Mouse (Mus musculus): ENCODE results near the gene E330021D16Rik.
"Not testable (repeated sequence)": the region's sequence is repeated elsewhere in the genome, so short reads cannot be mapped to it uniquely, and the experiment has no call there.

E330021D16Rik gene

DNA sequence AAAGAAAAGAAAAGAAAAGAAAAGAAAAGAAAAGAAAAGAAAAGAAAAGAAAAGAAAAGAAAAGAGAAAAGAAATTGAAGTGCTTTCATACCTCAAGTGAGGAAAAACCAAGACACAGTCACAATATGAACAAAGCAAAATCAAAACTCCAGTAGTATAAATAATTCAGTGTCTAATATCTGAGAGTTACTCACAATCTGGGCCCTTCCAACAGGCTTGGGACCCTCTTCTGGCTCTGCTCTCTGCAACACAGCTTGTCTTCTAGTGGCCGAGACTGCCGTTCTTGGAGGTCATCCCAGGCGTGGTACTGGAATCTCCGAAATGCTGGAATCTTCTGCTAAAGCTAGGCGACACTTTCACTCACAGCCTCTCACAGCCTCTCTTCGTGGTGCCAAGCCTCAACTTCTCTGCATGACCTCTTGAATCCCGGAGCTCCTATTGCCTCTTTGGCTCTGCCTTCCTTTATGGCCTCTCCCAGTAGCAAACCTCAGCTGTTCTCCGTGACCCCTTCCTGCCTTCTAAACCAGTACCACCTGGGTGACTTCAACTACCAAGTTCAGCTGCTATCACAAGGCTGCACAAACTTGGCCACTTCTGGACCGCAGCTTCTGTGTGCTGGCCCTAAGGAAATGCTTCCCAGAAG, at the start of gene E330021D16Rik:
E330021D16Rik (minus strand) TSS at position 437 of the 643 bp plus-strand sequence.
- DNase-seq (ENCODE audit: low spot score in 2 of 2) = no peak

DNA sequence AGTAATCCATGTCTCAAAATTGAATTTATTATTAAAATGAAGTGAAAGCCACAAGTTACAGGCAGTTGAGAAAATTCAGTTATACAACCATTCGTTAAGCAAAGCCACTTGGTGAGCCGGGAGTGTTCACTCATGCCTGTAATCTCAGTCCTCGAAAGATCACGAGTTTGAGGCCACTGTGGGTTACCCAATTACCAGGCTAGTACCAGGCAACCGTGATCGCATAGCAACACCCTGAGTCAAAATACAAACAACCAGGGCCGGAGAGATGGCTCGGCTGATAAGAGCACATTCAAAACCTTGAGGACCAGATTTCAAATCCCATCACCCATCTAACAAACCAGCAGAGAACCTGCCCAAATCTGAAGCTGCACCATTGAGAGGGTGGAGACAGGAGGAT, 49.7 kb upstream of the E330021D16Rik start:
- DNase-seq (ENCODE audit: low spot score in 2 of 2) = no peak

DNA sequence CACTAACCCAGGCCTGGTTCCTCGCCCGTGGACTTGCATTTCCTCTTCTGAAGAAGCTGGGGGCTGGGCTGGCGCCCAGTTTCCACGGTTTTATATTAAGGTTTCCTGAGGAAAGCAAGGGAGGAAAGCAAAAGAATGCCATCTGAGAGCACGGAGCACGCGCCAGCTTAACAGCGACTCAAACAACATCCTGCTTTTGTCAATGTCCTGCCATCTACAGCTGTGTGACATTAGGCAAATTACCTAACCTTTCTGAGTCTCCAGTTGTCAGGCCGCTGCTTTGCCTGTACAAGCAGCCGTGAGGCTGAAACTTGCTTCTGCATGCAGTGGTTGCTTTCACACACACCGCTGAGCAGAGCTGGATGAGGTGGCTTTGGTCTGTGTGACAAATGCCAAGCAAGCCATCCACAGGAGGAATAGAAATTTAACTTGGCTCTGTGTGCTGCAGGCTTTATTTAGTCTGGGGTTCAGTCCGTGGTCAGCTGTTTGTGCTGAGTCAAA, 48.8 kb upstream of the E330021D16Rik start:
- peak in 1 of 2 experiments; percentile 19 for DNase-seq (ENCODE audit: low spot score in 2 of 2)

DNA sequence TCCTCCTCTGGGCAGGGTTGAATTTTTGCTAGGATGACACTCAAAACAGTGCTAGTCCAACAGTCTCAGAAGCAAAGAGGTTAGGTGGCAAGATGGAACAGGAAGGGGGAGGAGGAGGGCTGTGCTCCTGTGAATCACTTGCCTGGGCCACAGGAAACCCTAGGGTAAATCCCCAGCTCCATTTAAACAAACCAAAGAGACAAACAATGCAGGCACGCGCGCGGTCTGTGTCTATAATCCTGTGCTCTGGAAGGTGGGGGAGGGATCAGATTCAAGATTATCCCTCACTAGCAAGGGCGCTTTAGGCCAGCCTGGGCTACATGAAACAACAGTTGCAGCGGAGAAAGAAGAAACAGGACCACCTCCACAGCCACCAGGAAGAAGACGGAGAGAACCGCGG, 48.1 kb upstream of the E330021D16Rik start:
- no peak for DNase-seq (ENCODE audit: low spot score in 2 of 2)

DNA sequence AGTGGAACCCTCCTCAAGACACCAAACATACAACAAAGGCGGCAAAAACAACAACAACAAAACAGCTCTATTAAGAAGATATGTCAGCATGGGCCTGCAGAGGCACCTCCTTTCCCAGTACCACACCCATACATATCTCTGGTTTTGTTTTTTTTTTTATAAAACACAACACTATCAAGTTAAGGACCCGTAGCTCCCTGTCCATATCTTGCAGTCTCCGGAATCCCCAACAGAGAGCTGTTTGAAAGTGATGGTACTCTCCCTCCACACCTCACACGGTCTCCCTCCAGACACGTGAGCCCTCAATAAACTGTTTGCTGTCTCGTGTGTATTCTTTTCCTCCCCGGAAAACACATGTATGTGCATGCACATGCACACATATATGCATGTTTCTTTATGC, 43.8 kb upstream of the E330021D16Rik start:
- no peak for DNase-seq (ENCODE audit: low spot score in 2 of 2)

DNA sequence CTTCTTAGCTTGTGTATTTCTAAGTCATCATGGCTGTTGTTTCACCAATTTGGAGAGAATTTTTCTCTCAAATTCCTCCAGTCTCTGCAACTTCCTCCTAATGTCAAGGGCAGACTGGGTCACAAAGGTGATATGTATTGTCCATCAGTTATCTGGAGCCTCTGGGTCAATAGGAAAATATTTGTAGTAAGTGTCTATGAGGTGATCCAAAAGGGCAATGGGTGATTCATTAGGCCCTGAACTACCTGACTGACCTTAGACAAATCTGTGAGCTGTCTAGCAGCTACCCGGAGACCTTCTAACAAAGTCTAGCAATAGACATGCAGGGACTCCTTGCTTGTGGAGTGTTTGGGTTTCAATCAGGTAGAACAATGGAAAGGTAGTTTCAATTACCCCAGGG, 40.9 kb upstream of the E330021D16Rik start:
- no peak for DNase-seq (ENCODE audit: low spot score in 2 of 2)

DNA sequence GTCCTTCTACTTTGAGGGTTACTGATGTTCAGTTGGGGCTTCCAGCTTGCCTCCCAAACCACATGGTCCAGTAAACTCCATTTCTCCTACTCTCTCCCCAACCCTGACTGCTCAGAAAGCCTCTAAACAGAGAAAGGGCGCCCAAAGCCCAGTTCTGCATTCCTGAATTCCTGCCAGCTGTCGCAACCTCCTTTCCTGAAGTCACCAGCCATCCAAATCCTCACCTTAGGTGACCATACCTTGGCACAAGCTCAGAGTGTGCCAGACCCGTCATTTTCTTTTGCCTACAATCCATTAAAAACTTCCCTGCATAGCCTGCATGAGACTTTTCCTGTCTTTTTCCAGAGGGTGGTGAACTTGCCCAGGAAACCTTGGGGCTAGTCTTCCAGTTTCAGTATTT, 40.3 kb upstream of the E330021D16Rik start:
- no peak for DNase-seq (ENCODE audit: low spot score in 2 of 2)

DNA sequence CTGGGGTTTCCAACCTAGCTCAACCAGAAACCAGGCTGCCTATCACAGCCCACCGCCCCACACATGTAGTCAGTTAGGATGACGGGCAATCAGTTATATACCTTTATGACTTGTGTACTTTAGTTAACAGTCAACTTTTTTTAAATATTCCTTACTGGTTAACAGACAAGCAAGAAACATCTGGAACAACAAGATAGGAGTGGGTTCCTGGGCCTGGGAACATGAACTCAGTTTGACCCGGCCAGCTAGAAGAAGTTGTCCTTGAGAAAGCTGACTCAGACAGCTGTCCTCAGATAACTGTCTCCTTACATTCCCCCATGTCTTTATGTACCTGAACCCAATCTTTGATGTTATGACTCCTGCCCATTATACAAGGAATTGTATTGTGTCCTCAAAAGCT, 37.3 kb upstream of the E330021D16Rik start:
- no peak for DNase-seq (ENCODE audit: low spot score in 2 of 2)

DNA sequence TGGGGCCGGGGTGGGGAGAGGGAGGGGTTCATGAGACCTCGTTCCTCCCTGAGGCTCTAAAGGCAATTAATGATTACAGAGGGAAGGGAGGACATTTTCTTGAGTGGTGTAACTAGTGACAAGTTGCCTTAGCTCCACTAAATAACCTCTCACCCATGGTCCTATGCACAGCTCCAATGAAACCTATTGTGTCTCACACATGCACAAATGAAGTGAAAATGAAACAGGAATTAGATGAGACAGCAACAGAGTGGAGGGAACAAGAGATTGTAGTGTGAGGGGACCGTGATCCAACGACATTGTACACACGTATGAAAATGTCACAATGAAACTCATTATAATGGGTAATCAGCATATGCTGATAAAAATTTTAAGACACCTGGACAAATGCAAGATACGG, 35.5 kb upstream of the E330021D16Rik start:
- no peak for DNase-seq (ENCODE audit: low spot score in 2 of 2)

DNA sequence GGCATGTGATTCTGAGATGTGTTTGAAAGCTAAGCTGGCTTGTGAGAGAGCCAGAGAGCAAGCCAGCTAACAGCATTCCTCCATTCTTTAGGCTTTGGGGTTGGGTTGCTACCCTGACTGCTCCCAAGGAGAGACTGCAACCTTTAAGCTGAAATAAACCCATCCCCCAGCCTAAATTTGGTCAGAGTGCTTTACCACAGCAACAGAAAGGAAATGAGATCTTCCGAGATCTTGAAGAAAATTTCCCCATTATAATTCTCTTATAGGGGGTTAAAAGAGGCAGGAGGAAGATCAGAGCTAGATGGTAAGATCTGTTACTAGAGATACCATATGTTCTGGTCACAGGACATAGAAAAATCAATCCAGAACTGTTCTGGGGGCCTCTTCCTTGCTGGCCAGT, 34.6 kb upstream of the E330021D16Rik start:
- DNase-seq (ENCODE audit: low spot score in 2 of 2) = no peak

DNA sequence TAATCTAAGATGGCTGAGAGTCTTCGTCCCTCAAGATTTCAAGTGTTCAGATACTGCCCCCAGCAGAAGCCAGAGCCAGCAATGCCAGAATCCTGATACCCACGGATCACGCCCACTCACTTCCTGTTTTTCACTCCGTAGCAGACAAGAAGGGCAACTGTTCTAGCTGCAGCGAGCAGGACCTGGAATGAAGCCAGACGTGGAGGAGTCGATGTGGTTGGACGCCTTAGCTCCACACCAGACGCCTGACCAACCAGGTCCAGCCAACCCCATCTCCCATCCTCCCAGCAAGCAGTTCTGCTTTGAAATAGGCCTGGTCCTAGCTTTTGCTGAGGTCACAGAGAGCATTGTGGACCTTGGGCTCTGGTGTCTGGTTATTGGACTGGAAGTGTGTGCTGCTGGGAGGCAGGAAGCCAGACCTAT, 33.9 kb upstream of the E330021D16Rik start:
- DNase-seq (ENCODE audit: low spot score in 2 of 2) = peak; percentile 37 to 59

DNA sequence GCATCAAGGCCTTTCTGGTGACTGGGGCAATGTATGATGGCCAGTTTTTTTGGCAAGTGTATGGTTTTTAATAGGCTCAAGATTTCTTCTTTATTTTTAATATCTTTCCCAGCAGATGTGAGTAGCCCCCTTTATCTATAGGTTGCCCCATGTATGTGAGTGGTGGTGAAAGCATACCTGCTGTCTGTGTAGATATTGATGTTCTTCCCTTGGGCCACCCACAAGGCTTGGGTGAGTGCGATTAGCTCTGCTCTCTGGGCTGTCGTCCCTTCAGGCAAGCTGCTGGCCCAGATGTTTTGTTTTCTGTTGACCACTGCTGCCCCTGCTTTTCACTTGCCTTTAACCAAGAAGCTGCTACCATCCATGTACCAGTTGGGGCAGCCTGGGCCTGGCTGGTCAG, 23.8 kb upstream of the E330021D16Rik start:
- DNase-seq (ENCODE audit: low spot score in 2 of 2) = not testable (repeated sequence)

DNA sequence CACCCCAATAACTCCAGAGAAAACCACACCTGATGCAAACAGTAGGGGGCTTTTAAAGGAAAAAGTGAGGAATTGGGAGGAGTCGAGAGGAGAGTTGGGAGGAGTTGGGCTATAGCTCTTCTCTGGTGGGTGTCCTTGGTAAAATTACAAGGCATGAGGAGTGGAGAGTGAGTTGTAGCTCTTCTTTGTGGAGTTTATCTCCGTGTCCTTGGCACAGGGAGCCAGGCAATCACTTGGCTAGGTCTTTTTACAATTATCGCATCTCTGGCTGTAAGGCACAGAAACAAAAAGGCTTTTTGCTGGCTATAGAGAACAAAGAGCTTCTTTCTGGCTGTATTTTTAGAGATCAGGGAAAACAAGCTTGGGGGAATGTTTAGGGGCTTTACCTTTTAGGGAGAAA, 20.8 kb upstream of the E330021D16Rik start:
- not testable (repeated sequence) for DNase-seq (ENCODE audit: low spot score in 2 of 2)

DNA sequence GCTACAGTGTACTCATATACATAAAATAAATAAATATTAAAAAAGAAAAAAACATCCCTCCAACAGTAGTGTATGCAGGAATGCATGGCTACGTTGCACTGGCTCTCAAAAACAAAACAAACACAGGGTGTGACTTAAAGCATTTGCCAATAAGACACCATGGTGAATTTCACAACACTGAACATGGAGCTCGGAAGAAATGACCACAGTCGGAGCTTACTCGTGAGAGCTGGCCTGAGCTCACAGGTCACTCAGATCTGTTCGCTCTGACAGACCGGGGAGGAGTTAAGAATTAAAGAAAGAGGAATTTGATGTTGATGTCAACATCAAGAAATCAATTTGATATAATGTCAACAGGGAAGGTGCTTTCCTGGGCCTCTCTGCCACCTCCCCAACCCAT, 18.2 kb upstream of the E330021D16Rik start:
- no peak for DNase-seq (ENCODE audit: low spot score in 2 of 2)

DNA sequence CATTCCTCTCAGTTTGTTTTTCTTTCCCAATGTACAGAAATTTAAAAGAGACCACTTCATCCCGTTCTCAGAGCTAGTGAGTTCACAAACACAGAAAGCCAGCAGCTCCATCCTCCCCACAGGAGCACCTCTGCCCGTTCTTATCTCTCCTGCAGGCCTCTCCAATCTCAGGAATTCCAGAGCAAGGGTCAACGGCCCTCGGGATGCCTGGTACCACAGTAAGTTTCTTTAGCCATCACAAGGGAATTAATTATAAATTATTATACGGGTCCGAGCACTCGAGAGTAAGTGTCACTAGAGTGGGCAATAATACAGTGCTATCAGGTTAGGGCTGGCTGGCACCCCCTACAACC, 16.5 kb upstream of the E330021D16Rik start:
- no peak for DNase-seq (ENCODE audit: low spot score in 2 of 2)

DNA sequence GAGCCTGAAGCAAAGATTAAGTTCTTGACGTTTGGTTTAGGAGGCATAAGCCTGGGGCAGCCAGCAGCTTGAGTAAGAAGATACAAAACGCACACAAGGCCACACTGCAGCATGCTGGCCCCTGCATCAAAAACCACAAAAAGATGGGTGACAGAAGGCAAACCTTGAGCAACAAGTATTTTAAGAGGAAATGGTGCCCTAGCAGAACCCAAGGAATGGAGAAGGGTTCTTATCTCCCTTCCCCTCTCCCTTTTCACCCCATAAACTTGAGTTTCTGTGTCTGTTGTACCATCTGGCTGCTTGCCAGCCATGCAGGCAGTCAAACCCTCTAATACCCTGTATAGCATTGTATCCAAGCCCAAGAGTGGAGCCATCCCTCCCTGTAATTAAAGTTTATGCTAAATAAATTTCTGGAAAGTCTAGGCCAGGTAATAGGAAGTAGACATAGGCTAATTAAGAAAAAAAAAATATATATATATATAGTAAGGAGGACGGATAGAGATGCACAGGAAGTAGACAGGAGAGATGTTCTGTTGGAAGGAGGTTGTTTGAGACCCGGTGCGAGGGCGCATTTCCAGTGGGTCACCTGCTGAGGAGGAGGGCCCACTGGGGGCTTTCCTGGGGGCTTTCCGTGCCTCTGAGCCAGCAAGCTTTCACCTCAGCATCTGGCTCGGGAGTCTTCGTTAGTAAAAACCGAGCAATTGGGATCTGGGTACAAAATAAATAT, 16.0 kb upstream of the E330021D16Rik start:
- no peak for DNase-seq (ENCODE audit: low spot score in 2 of 2)

DNA sequence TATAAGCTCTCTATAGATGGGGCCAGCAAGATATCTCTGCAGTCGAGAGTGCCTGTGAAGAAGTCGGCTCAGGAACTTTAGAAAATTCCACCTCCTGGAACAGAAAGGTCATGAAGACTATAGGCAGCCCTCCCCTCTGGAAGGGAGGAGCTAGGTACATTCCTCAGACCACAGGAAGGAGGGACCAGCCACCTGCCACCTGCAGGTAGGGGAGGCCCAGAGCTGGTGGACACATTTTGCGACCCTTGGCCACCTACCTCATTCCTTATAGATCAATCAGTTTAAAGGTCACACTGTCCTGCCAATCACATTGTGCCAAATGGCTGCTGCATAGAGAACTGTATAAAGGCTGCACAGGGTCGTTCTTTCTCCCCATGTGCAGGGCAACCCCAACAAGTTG, 14.1 kb upstream of the E330021D16Rik start:
- no peak for DNase-seq (ENCODE audit: low spot score in 2 of 2)

DNA sequence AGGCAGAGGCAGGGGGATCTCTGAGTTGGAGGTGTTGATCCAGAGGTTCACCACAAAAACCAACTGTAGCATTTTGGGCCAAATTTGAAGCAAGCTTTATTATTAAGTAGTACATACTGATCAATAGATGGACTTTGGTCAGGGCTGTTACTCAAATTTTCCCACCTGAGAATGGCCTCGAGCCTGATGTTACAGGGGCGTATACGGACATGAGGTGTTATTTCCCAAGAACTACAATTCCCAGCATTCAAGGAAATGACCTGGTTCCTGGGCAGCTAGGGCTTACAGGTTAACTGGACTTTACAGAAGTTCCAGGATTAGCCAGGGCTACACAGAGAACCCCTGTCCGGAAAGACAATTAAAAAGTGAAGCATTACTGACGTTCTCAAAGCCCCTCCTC, 13.0 kb upstream of the E330021D16Rik start:
- no peak for DNase-seq (ENCODE audit: low spot score in 2 of 2)

DNA sequence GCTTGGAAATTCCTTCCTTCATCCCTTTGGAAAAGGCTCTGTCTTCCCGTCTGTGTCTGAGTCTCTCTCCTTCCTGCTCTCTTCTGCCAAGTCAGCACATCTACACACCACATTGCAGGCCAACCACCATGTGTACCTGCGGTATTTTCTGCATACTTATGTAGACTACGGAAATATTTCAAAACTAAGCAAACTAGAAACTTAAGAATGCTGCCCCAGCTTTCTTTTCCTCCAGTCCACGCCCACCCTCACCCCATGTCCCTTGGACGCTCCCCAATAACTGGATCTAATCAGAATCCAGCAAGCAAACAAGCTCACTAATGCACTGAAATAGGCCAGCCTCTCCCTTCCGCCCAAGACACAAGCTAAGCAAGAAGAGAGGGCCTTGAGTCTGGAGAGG, 11.9 kb upstream of the E330021D16Rik start:
- DNase-seq (ENCODE audit: low spot score in 2 of 2) = no peak

DNA sequence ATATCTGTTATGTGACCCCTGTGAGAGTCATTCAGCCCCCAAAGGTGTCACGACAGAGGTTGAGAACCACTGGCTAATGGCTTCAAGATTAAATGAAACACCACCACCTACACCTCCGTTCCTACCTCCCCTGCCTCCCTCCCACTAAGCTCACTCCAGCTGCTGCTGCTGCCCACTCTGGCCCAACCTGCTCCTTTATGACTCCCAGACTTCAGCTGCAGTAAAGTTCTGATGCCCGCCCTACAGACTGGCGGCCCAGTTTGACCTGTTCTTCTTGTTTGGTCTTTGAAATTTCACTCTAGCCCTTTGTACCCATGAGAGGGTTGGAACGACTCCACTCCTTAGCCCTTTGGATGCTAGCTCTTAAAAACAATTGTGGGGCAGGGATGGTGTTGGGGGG, 10.6 kb upstream of the E330021D16Rik start:
- no peak for DNase-seq (ENCODE audit: low spot score in 2 of 2)

DNA sequence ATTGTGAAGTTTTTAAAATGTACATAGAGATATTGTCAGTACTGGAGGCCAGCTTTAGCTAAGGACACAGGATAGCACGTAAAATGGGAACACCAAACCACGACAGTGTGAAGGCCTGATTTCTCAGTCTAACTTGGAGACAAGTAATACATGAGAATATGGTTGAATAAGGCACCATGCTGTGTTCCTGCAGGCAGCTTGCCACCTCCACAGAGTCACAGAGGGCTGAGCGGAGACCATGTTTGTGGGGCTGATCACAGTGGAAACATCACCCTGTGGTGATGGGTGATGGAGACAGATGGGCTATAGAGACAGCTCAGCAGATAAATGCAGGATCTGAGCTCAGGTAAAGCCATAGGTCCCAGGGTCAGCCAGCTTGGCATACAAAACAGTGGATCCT, 8.8 kb upstream of the E330021D16Rik start:
- DNase-seq (ENCODE audit: low spot score in 2 of 2) = no peak

DNA sequence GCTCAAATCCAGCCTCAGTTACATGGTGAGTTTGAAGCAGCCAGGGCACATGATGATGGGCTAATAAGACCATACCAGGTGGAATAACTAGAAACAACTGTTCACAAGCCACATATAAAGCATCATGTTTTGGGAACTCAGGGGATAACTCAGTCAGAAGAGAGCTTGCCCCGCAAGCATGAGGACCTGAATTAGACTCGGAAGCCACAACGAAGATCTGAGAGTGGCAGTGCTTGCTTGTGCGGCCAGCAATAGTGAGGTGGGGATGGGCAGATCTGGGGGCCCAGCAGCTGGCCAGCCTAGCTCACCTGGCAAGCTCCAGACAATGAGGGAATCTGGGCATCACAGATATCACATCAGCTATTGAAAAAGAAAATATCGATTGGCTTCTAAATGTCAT, 7.8 kb upstream of the E330021D16Rik start:
- DNase-seq (ENCODE audit: low spot score in 2 of 2) = no peak

DNA sequence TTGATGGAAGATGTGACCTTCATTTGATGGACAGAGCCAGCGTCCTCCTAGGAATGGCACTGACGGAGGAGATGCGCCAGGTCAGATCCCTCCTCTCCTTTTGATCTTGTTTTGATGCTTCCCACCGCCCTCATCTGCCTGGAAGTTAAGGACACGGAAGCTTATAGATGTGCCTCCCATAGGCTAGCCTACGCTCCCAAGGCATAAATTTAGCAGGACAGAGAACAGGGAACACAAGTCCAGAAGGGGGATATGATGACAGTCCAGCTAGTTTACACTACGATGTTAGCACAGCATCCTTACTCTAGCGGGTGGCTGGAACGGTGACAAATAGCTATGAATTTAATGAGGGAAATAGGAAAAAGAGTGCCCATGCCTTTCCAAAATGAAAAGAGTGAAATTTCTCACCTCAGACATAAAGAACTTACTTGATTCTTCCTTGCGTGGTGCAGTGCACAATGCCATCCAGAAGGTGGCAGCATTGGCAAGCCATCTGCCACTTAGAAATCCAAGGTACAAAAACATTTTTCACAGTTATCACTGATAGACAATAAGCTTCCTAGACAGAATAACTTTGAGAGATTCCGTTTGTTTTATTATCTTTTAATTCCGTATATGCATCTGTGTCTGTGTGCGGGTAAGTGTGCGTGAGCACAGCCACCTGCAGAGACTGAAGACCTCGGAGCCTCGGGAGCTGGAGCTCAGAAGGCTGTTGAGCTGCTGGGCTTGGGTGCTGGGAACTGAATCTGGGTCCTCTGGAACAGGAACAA, 6.9 kb upstream of the E330021D16Rik start:
- DNase-seq (ENCODE audit: low spot score in 2 of 2) = peak in 1 of 2 experiments; percentile 68
